Comparison of ENCODE assay signal across 24 mouse cellular contexts in the genomic region with DNA sequence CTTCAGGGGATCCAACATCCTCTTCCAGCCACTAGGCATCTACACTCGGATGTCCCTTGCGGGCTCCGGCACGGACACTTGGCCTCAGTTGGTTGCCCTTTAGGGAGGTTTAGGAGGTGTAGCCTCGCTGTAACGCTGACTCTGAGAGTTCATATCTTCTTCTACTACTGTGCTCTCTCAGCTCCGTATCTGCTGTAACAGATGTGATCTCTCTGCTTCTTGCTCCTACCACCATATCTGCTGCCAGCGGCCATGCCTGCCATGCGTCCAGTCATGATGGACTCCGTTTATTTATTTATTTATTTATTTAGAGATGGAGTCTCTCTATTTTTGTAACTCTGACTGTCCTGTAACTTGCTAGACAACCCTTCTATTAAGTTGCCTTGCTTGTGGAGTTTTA. TPM values are rescaled to one million over a fixed set of nuclear protein-coding genes. Genes with fewer than 3 reads are reported as not detected.
"Had no signal": no experiment of that assay in that cellular context is flagged by ENCODE, and none has a peak within 500 bp of the region (broad histone marks: within the 10 kb centered on the region; RNA-seq: fewer than 3 reads in every experiment).

No protein-coding gene starts in this region.

- ATAC-seq: intestine, embryonic 15.5 days; lung, postnatal 0 days; midbrain, embryonic 13.5 days; midbrain, embryonic 16.5 days had no signal

- H3K4me1 ChIP-seq: intestine, embryonic 15.5 days; limb, embryonic 10.5 days; limb, embryonic 13.5 days; neural tube, embryonic 13.5 days had no signal

- H3K4me3 ChIP-seq: intestine, embryonic 15.5 days; kidney, embryonic 15.5 days; limb, embryonic 10.5 days; limb, embryonic 13.5 days; midbrain, embryonic 10.5 days; midbrain, embryonic 13.5 days; myocyte; neural tube, embryonic 13.5 days had no signal

- H3K9ac ChIP-seq: intestine, embryonic 15.5 days; kidney, embryonic 15.5 days; limb, embryonic 13.5 days; lung, embryonic 14.5 days; midbrain, embryonic 13.5 days; neural tube, embryonic 13.5 days had no signal

- H3K36me3 ChIP-seq: intestine, embryonic 15.5 days; kidney, embryonic 15.5 days; limb, embryonic 10.5 days; limb, embryonic 13.5 days; midbrain, embryonic 10.5 days; midbrain, embryonic 13.5 days; neural tube, embryonic 13.5 days had no signal

- H3K27me3 ChIP-seq: intestine, embryonic 15.5 days; kidney, embryonic 15.5 days; limb, embryonic 13.5 days; midbrain, embryonic 13.5 days; neural tube, embryonic 13.5 days had no signal

- DNase-seq: kidney, adult 11 months; kidney, adult 8-10 months; kidney, postnatal 10 days; kidney, postnatal 4 days; lung, embryonic 14.5 days; retina, postnatal 1 day; right cerebral cortex, postnatal 25 days; thymus, postnatal 25 days had no signal

- H3K9me3 ChIP-seq: intestine, embryonic 15.5 days; kidney, embryonic 15.5 days; limb, embryonic 10.5 days; limb, embryonic 13.5 days; midbrain, embryonic 10.5 days; midbrain, embryonic 13.5 days; neural tube, embryonic 13.5 days had no signal

- H3K4me2 ChIP-seq: intestine, embryonic 15.5 days; kidney, embryonic 15.5 days; limb, embryonic 13.5 days; lung, embryonic 14.5 days; midbrain, embryonic 13.5 days; neural tube, embryonic 13.5 days had no signal

- H3K27ac ChIP-seq: intestine, embryonic 15.5 days; kidney, embryonic 15.5 days; limb, embryonic 10.5 days; limb, embryonic 13.5 days; macrophage; midbrain, embryonic 10.5 days; midbrain, embryonic 13.5 days; neural tube, embryonic 13.5 days had no signal

RNA-seq across cellular contexts. Expression of gene Fam178b, which starts 11.7 kb away (rescaled TPM):
- total RNA-seq: layer of hippocampus, adult 18-20 months; monocyte, adult 5-6 weeks; neutrophil, adult 5-6 weeks had no signal
- polyA plus RNA-seq: macrophage; midbrain, embryonic 13.5 days had no signal

RNA-seq across cellular contexts. Expression of gene 4933424G06Rik, which starts 38.7 kb away (rescaled TPM):
- total RNA-seq: layer of hippocampus, adult 18-20 months; liver, adult 2 months; monocyte, adult 5-6 weeks; neutrophil, adult 5-6 weeks had no signal
- polyA plus RNA-seq: kidney, embryonic 15.5 days; limb, embryonic 10.5 days; limb, embryonic 13.5 days; liver, adult 2 months; lung, embryonic 14.5 days; macrophage; spleen, adult 2 months had no signal
